Mouse (Mus musculus): ENCODE measurements around the gene Tmeff2. TPM values are rescaled to one million over a fixed set of nuclear protein-coding genes. Genes with fewer than 3 reads are reported as not detected.

Tmeff2 gene
- polyA plus RNA-seq, 2 experiments, result 0.29 to 0.41 TPM

- Histone ChIP-seq H3K36me3 (replicated peaks; ENCODE audit: control insufficient read depth, insufficient read depth, low read depth) (no peaks in the 10 kb centered on the region), H3K4me1 (replicated peaks; ENCODE audit: control insufficient read depth in 2 of 2, insufficient read depth in 2 of 2, low read length in 1 of 2) (no peaks in the 10 kb centered on the region), H3K4me2 (ENCODE audit: low read depth) (no peak overlapping the region), H3K27ac (no peak overlapping the region), H3K9me3 (ENCODE audit: control insufficient read depth, low read length) (no peaks in the 10 kb centered on the region), H3K9ac (replicated peaks) (no peak overlapping the region), H3K4me3 (ENCODE audit: insufficient read depth in 1 of 2, low read depth in 2 of 2, low read length in 2 of 2) (no peak overlapping the region), H3K27me3 (ENCODE audit: control insufficient read depth, insufficient read depth, low read length) (no peaks in the 10 kb centered on the region)
- no peak for ATAC-seq (ENCODE audit: insufficient read depth)
- no peak for TF ChIP-seq CTCF (IDR thresholded peaks at IDR 0.05; ENCODE audit: low read depth)
- TF ChIP-seq EP300 (IDR thresholded peaks at IDR 0.05; ENCODE audit: low read depth), result no peak
- 66% methylated on average over 10 of the region's 10 CpGs for WGBS (ENCODE audit: insufficient replicate concordance)
- no peak for DNase-seq (ENCODE audit: low read depth in 3 of 3, low spot score in 3 of 3)
Measured at GRCm38 (mm10) chr1:51125671-51126424, 225.4 kb downstream of the Tmeff2 start.

GRCm38 (mm10) chr1:51126425-51126765 lies 225.9 kb downstream of the Tmeff2 start:
- Histone ChIP-seq H3K9ac (replicated peaks) (no peak overlapping the region), H3K36me3 (replicated peaks; ENCODE audit: control insufficient read depth, insufficient read depth, low read depth) (no peaks in the 10 kb centered on the region), H3K4me1 (replicated peaks; ENCODE audit: control insufficient read depth in 2 of 2, insufficient read depth in 2 of 2, low read length in 1 of 2) (no peaks in the 10 kb centered on the region), H3K27me3 (ENCODE audit: control insufficient read depth, insufficient read depth, low read length) (no peaks in the 10 kb centered on the region), H3K4me2 (ENCODE audit: low read depth) (no peak overlapping the region), H3K27ac (no peak overlapping the region), H3K9me3 (ENCODE audit: control insufficient read depth, low read length) (no peaks in the 10 kb centered on the region), H3K4me3 (ENCODE audit: insufficient read depth in 1 of 2, low read depth in 2 of 2, low read length in 2 of 2) (no peak overlapping the region)
- WGBS (ENCODE audit: insufficient replicate concordance), result 45% methylated on average over 5 of the region's 5 CpGs
- DNase-seq (ENCODE audit: low read depth in 3 of 3, low spot score in 3 of 3) (no peak), ATAC-seq (ENCODE audit: insufficient read depth) (no peak)
- TF ChIP-seq EP300 (IDR thresholded peaks at IDR 0.05; ENCODE audit: low read depth), result no peak
- no peak for TF ChIP-seq CTCF (IDR thresholded peaks at IDR 0.05; ENCODE audit: low read depth)

- Histone ChIP-seq H3K9me3 (ENCODE audit: control insufficient read depth, low read length) (no peaks in the 10 kb centered on the region), H3K27me3 (ENCODE audit: control insufficient read depth, insufficient read depth, low read length) (no peaks in the 10 kb centered on the region), H3K27ac (no peak overlapping the region), H3K4me2 (ENCODE audit: low read depth) (no peak overlapping the region), H3K4me3 (ENCODE audit: insufficient read depth in 1 of 2, low read depth in 2 of 2, low read length in 2 of 2) (no peak overlapping the region), H3K9ac (replicated peaks) (no peak overlapping the region), H3K4me1 (replicated peaks; ENCODE audit: control insufficient read depth in 2 of 2, insufficient read depth in 2 of 2, low read length in 1 of 2) (no peaks in the 10 kb centered on the region), H3K36me3 (replicated peaks; ENCODE audit: control insufficient read depth, insufficient read depth, low read depth) (no peaks in the 10 kb centered on the region)
- DNase-seq (ENCODE audit: low read depth in 3 of 3, low spot score in 3 of 3) (no peak), ATAC-seq (ENCODE audit: insufficient read depth) (no peak)
- TF ChIP-seq EP300 (IDR thresholded peaks at IDR 0.05; ENCODE audit: low read depth) (no peak), CTCF (IDR thresholded peaks at IDR 0.05; ENCODE audit: low read depth) (no peak)
- WGBS (ENCODE audit: insufficient replicate concordance), result 26% methylated on average over 2 of the region's 2 CpGs
Measured at GRCm38 (mm10) chr1:51136792-51137191, 236.3 kb downstream of the Tmeff2 start.

- TF ChIP-seq EP300 (IDR thresholded peaks at IDR 0.05; ENCODE audit: low read depth) (no peak), CTCF (IDR thresholded peaks at IDR 0.05; ENCODE audit: low read depth) (no peak)
- Histone ChIP-seq H3K4me1 (replicated peaks; ENCODE audit: control insufficient read depth in 2 of 2, insufficient read depth in 2 of 2, low read length in 1 of 2) (no peaks in the 10 kb centered on the region), H3K27me3 (ENCODE audit: control insufficient read depth, insufficient read depth, low read length) (no peaks in the 10 kb centered on the region), H3K36me3 (replicated peaks; ENCODE audit: control insufficient read depth, insufficient read depth, low read depth) (no peaks in the 10 kb centered on the region), H3K4me2 (ENCODE audit: low read depth) (no peak overlapping the region), H3K27ac (no peak overlapping the region), H3K9ac (replicated peaks) (no peak overlapping the region), H3K4me3 (ENCODE audit: insufficient read depth in 1 of 2, low read depth in 2 of 2, low read length in 2 of 2) (no peak overlapping the region), H3K9me3 (ENCODE audit: control insufficient read depth, low read length) (no peaks in the 10 kb centered on the region)
- WGBS (ENCODE audit: insufficient replicate concordance), result 65% methylated on average over 10 of the region's 10 CpGs
- ATAC-seq (ENCODE audit: insufficient read depth), result no peak
- DNase-seq (ENCODE audit: low read depth in 3 of 3, low spot score in 3 of 3), result no peak
Measured at GRCm38 (mm10) chr1:51139605-51140004, 239.2 kb downstream of the Tmeff2 start.

- DNase-seq (ENCODE audit: low read depth in 3 of 3, low spot score in 3 of 3), result no peak
- Histone ChIP-seq H3K36me3 (replicated peaks; ENCODE audit: control insufficient read depth, insufficient read depth, low read depth) (no peaks in the 10 kb centered on the region), H3K9me3 (ENCODE audit: control insufficient read depth, low read length) (no peaks in the 10 kb centered on the region), H3K4me1 (replicated peaks; ENCODE audit: control insufficient read depth in 2 of 2, insufficient read depth in 2 of 2, low read length in 1 of 2) (no peaks in the 10 kb centered on the region), H3K4me3 (ENCODE audit: insufficient read depth in 1 of 2, low read depth in 2 of 2, low read length in 2 of 2) (no peak overlapping the region), H3K27ac (no peak overlapping the region), H3K27me3 (ENCODE audit: control insufficient read depth, insufficient read depth, low read length) (no peaks in the 10 kb centered on the region), H3K4me2 (ENCODE audit: low read depth) (no peak overlapping the region), H3K9ac (replicated peaks) (no peak overlapping the region)
- 55% methylated on average over 1 of the region's 1 CpGs for WGBS (ENCODE audit: insufficient replicate concordance)
- no peak for TF ChIP-seq CTCF (IDR thresholded peaks at IDR 0.05; ENCODE audit: low read depth)
- TF ChIP-seq EP300 (IDR thresholded peaks at IDR 0.05; ENCODE audit: low read depth), result no peak
- ATAC-seq (ENCODE audit: insufficient read depth), result no peak
Measured at GRCm38 (mm10) chr1:51141381-51141780, 240.9 kb downstream of the Tmeff2 start.
